Mouse (Mus musculus): Measurements from ENCODE around the gene Lpp. TPM values are rescaled to one million over a fixed set of nuclear protein-coding genes. Genes with fewer than 3 reads are reported as not detected.

The Lpp gene
- polyA plus RNA-seq, 1 experiment from 2014 or later: 37.9 TPM

DNA sequence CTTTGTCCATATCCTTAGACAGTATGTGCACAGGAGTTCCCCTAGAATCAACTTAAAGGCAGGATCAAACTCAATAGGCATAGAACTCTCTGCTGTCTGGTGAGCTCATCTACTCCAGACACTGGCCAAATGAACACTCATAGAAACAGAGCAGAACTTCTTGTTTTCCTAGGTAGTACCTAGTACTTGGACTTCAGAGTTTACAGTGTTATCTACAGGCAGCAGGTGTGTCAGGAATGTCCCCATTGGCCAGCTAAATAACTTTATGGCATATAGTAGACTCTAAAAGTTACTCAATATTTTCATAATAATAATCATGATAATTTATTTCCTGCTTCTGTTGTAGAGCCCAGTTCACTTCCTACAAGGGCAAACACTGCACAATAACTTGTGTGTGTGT, 16.8 kb upstream of the Lpp start:
- Histone ChIP-seq H3K4me2 (no peak overlapping the region), H3K9ac (no peak overlapping the region), H3K9me3 (no peaks in the 10 kb centered on the region), H3K4me3 (no peak overlapping the region), H3K4me1 (no peaks in the 10 kb centered on the region), H3K36me3 (no peaks in the 10 kb centered on the region), H3K27me3 (replicated peaks) (no peaks in the 10 kb centered on the region), H3K27ac (replicated peaks) (no peak overlapping the region)
- no peak for ATAC-seq (ENCODE audit: extremely low read depth, insufficient number of reproducible peaks, low FRiP score, low TSS enrichment)

DNA sequence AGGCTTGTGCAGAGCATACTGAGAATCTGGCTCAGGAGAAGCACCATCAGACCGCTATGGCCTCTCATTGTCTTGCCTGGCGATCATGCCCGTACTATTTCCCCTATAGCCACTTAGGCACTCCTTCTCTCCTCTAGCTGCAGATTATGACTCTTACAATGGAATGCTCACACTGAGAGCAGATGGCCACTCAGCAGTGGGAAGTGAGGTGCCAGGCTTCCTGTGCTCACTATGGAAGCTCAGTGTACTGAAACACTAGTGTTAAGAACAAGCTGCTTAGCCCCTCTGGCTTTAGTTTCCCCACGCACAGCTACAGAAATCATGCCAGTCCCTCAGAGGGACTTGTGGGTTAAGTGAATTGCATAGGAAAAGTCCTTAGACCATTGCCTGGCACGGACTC, 2.7 kb upstream of the Lpp start:
- ATAC-seq (ENCODE audit: extremely low read depth, insufficient number of reproducible peaks, low FRiP score, low TSS enrichment): no peak
- H3K4me2 ChIP-seq: no peak overlapping the region
- 0 out of 2 replicates have a peak overlapping the region, but pooled peaks have one; percentile 38 for H3K9ac ChIP-seq
- H3K27me3 ChIP-seq (replicated peaks): no peaks in the 10 kb centered on the region
- H3K27ac ChIP-seq (replicated peaks): no peak overlapping the region; the same call in 1 of the 2 replicates
- WGBS: 71% methylated on average over 5 of the region's 5 CpGs
- H3K36me3 ChIP-seq: no peaks in the 10 kb centered on the region
- peaks cover 5% of the 10 kb centered on the region; the same call in 1 of the 2 replicates for H3K9me3 ChIP-seq
- H3K4me1 ChIP-seq: peaks cover 30% of the 10 kb centered on the region
- H3K4me3 ChIP-seq: no peak overlapping the region

DNA sequence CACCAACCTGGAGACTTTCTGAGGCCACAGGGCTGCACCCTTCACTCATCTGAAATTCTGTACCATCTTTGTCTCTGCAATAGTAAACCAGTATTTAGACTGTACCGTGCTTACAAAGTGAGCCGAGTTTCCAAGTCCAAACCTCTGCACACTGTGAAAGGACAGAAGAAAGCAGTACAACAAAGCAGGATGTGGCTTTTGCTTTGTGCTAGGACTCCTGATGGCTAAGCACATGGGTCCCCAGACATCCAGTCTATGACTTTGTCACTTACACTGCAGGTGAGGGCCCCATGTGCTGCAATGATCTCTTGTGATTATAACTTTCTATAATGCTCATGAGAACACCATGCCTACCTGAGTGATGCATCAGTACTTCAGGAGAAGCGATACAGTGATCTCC, 2.2 kb upstream of the Lpp start:
- ATAC-seq (ENCODE audit: extremely low read depth, insufficient number of reproducible peaks, low FRiP score, low TSS enrichment): no peak
- Histone ChIP-seq H3K4me2 (no peak overlapping the region), H3K9ac (0 out of 2 replicates have a peak overlapping the region, but pooled peaks have one; percentile 38), H3K9me3 (peaks cover 5% of the 10 kb centered on the region; the same call in 1 of the 2 replicates), H3K27ac (replicated peaks) (no peak overlapping the region; the same call in 1 of the 2 replicates), H3K4me1 (peaks cover 33% of the 10 kb centered on the region), H3K36me3 (no peaks in the 10 kb centered on the region), H3K4me3 (no peak overlapping the region), H3K27me3 (replicated peaks) (no peaks in the 10 kb centered on the region)
- 88% methylated on average over 3 of the region's 3 CpGs for WGBS

DNA sequence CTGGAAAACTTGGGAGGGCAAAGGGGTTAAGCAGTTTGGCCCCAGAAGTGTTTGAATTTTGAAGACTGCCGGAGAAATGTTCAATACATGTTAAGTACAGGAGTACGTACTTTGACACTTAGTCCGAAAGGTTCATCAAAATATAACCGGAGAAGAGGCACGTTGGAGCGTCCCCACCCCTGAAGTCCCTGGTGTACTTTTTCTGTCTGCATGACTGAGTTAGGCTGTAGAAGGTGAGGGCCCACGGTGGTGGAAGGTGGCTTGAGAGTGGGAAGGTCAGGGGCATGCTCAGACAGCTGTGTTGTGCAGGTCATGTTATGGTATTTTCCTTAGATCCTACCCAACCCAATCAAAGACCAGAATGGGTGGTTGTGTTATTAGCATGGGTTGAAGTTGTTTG, 1.4 kb upstream of the Lpp start:
- Histone ChIP-seq H3K4me3 (no peak overlapping the region), H3K36me3 (no peaks in the 10 kb centered on the region), H3K4me1 (peaks cover 41% of the 10 kb centered on the region), H3K4me2 (peak overlapping the region; percentile 86), H3K27me3 (replicated peaks) (no peaks in the 10 kb centered on the region), H3K9ac (peak overlapping the region; percentile 98; the same call in 1 of the 2 replicates), H3K27ac (replicated peaks) (peak overlapping the region; percentile 99; the same call in 1 of the 2 replicates), H3K9me3 (peaks cover 5% of the 10 kb centered on the region; the same call in 1 of the 2 replicates)
- no peak for ATAC-seq (ENCODE audit: extremely low read depth, insufficient number of reproducible peaks, low FRiP score, low TSS enrichment)
- WGBS: 86% methylated on average over 7 of the region's 7 CpGs

DNA sequence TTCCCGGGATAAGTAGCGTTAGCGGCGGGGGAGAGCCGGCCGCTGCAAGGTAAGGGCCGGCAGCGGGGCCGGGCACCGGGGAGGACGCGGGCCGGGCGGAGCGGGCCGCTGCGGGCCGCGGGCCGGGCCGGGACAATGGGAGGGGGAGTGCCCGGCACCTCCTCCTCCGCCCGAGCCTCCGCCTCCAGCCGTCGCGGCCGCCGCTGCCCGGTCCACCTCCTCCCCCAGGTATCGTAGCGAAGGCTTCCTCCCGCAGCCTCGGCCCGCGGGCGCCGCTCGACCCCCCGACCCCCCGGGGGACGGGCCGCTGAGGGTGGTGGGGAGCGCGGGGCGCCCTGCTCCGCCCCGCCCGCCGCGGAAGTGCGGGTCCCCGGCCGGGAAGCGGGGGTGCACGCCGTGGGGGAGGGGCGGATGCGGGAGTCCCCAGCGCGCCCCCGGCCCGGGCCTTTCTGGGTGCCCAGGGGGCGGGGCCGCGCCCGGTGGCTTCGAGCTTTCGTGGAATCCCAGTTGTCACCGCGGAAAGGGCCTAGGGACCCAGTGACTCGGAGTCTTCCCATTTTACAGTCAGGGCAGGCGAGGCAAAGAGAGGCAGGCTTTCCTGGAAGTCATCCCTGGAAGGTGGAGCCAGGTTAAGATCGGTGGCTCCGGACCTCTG, 376 bp downstream of the Lpp start:
- Histone ChIP-seq H3K27ac (replicated peaks) (peak overlapping the region; percentile 99), H3K4me1 (peaks cover 59% of the 10 kb centered on the region), H3K9me3 (no peaks in the 10 kb centered on the region), H3K27me3 (replicated peaks) (no peaks in the 10 kb centered on the region), H3K36me3 (no peaks in the 10 kb centered on the region), H3K4me2 (peak overlapping the region; percentile 86), H3K9ac (peak overlapping the region; percentile 98), H3K4me3 (peak overlapping the region; percentile 85)
- under 1% methylated on average over 69 of the region's 76 CpGs for WGBS
- peak; percentile 39; the same call in 1 of the 2 replicates for ATAC-seq (ENCODE audit: extremely low read depth, insufficient number of reproducible peaks, low FRiP score, low TSS enrichment)

DNA sequence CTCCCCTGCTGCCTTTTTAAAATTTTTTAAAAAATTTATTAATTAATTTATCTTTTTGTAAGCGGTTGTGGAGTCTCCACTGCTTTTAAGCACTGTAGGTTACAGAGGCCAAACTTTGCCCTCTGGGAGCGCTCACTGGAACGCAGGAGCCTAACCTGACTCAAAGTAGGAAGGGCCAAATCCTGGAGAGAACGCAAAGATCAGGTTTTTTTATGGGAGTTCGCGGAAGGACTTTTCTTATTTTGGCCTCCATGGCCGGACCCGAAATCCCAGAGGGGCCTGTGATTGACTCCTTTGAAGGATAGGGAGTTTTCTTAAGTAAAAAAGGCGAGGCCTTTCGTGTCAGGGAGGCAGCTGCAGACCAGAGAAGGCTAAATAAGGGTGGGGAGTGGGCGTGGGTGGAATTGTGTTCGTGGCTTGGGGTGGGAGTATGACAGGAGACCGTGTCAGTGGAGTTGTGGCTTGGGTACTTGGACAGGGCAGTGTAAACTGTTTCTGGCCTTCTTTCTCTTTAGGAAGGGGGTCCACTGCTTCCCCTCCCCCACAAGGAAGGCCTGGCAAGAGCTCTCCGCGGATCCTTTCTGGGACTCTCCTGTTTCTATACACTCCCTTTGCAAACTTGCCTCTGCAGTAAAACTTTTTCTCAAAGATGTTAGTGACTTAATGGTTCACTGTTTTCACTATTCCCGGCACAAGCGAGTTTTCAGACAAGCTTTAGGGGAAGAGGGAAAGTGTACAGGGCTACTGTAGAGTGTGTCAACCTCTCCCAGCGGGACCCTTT, 1.1 kb downstream of the Lpp start:
- H3K4me2 ChIP-seq: peak overlapping the region; percentile 86
- 4% methylated on average over 18 of the region's 18 CpGs for WGBS
- peaks cover 66% of the 10 kb centered on the region for H3K4me1 ChIP-seq
- H3K9ac ChIP-seq: peak overlapping the region; percentile 98
- H3K27me3 ChIP-seq (replicated peaks): no peaks in the 10 kb centered on the region
- H3K27ac ChIP-seq (replicated peaks): peak overlapping the region; percentile 99
- no peak for ATAC-seq (ENCODE audit: extremely low read depth, insufficient number of reproducible peaks, low FRiP score, low TSS enrichment)
- no peaks in the 10 kb centered on the region for H3K9me3 ChIP-seq
- peak overlapping the region; percentile 85 for H3K4me3 ChIP-seq
- H3K36me3 ChIP-seq: no peaks in the 10 kb centered on the region

DNA sequence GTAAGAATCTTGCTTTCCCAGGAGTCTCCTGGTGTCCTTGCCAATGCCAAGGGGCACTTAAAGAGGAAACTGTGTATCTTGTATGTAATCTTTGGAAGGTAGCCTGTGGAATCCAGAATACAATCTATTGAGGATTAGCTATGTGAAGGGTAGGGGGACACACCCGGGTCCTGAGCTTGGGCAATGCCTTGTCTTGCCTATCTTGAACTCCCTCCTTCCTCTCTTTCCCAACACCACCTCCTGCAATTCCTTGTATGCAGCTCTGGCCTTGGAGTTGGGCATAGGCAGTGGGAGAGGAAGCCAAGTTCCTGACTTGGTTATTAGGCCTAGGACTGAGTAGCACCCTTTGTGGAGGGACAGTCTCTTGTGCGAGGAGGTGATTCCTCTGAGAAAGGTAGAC, 1.8 kb downstream of the Lpp start:
- no peak for ATAC-seq (ENCODE audit: extremely low read depth, insufficient number of reproducible peaks, low FRiP score, low TSS enrichment)
- H3K9ac ChIP-seq: peak overlapping the region; percentile 98
- H3K27me3 ChIP-seq (replicated peaks): no peaks in the 10 kb centered on the region
- H3K4me2 ChIP-seq: peak overlapping the region; percentile 86
- peak overlapping the region; percentile 85 for H3K4me3 ChIP-seq
- peak overlapping the region; percentile 99 for H3K27ac ChIP-seq (replicated peaks)
- 51% methylated on average over 2 of the region's 2 CpGs for WGBS
- peaks cover 73% of the 10 kb centered on the region for H3K4me1 ChIP-seq
- H3K9me3 ChIP-seq: no peaks in the 10 kb centered on the region
- no peaks in the 10 kb centered on the region for H3K36me3 ChIP-seq

DNA sequence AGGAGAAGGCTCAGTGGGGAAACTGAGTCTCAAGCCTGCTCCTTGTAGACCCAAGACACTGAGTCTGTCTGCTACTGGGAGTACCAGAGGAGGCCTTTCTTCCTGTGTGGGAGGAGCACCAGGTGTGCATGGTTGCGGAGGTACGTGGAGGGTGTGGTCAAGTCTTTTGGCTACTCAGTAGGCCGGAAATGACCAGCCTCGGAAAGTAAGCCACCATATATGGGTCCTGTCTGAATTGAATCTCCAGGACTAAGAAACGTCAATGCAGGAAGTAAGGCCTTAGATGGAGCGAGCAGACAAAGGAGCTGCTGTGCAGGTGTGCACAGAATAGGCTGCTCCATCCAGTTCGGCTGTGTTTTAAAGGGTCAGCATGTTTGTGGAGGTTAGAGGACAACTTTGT, 3.2 kb downstream of the Lpp start:
- Histone ChIP-seq H3K4me2 (no peak overlapping the region), H3K9ac (no peak overlapping the region), H3K36me3 (no peaks in the 10 kb centered on the region), H3K4me3 (no peak overlapping the region), H3K27ac (replicated peaks) (no peak overlapping the region), H3K27me3 (replicated peaks) (no peaks in the 10 kb centered on the region), H3K9me3 (no peaks in the 10 kb centered on the region), H3K4me1 (peaks cover 73% of the 10 kb centered on the region)
- 84% methylated on average over 7 of the region's 7 CpGs for WGBS
- no peak for ATAC-seq (ENCODE audit: extremely low read depth, insufficient number of reproducible peaks, low FRiP score, low TSS enrichment)

DNA sequence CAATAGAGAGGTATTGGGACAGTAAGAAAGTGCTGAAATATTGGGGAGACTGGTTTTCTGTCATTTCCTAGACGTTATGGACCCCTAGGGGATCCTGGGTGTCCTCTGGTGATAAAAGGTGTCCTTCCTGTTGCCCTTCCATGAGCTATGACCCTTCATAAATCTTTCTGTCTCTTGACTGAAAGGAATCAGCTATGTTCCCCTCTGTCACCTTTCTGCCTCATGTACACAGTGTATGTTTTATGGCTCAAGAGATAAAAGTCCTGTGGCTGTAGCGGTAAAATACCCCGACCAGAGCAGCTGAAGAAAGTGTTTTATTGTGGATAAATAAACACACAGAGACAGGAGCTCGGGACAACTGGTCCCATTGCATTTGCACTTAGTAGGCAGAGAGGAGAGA, 5.2 kb downstream of the Lpp start:
- H3K4me1 ChIP-seq: peaks cover 73% of the 10 kb centered on the region
- no peak for ATAC-seq (ENCODE audit: extremely low read depth, insufficient number of reproducible peaks, low FRiP score, low TSS enrichment)
- no peaks in the 10 kb centered on the region for H3K27me3 ChIP-seq (replicated peaks)
- H3K4me3 ChIP-seq: no peak overlapping the region
- H3K9ac ChIP-seq: no peak overlapping the region
- peaks cover 5% of the 10 kb centered on the region for H3K36me3 ChIP-seq
- H3K9me3 ChIP-seq: no peaks in the 10 kb centered on the region
- H3K4me2 ChIP-seq: no peak overlapping the region
- H3K27ac ChIP-seq (replicated peaks): peak overlapping the region; percentile 20; the same call in 1 of the 2 replicates
- 44% methylated on average over 4 of the region's 4 CpGs for WGBS

DNA sequence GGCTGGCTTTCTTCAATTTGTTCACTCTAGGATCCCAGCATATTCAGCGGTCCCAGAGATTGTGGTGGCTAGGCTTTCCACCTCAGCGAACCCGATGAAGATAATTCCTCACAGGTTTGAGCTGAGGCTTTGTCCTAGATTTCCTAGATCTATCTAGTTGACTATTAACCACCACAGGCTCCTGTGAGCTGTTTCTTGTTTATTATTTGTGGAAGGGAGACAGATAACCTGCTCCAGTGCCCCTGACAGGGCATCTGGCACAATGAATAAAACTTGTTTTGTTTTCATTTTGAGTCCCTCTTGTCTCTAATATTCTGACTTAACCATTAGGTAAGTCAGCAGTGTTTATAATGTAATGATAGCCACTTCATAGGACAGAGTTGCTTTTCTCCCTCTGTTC, 5.6 kb downstream of the Lpp start:
- Histone ChIP-seq H3K4me1 (peaks cover 73% of the 10 kb centered on the region), H3K4me3 (no peak overlapping the region), H3K27me3 (replicated peaks) (no peaks in the 10 kb centered on the region), H3K9ac (no peak overlapping the region), H3K36me3 (peaks cover 9% of the 10 kb centered on the region), H3K9me3 (no peaks in the 10 kb centered on the region), H3K27ac (replicated peaks) (peak overlapping the region; percentile 20; the same call in 1 of the 2 replicates), H3K4me2 (no peak overlapping the region)
- 76% methylated on average over 3 of the region's 3 CpGs for WGBS
- ATAC-seq (ENCODE audit: extremely low read depth, insufficient number of reproducible peaks, low FRiP score, low TSS enrichment): no peak

DNA sequence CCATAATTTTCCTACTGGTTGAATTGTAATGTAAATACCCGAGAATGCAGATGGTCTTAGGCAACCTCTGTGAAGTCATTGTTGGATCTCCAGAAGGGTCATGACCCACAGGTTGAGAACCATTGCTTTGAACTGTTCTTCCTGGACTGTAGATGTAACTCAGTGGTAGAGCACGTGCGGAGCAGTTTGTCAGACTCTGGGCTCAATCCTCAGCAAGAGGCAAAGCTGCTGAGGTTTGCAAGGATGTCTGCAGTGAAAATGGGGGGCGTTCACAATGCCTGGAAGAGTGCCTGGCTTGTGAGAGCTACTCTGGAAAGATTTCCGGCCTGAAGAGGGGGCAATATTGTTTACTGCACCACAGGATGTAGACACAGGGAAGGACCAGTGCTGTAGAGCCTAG, 6.2 kb downstream of the Lpp start:
- ATAC-seq (ENCODE audit: extremely low read depth, insufficient number of reproducible peaks, low FRiP score, low TSS enrichment): no peak
- H3K9me3 ChIP-seq: no peaks in the 10 kb centered on the region
- H3K4me1 ChIP-seq: peaks cover 71% of the 10 kb centered on the region
- peaks cover 15% of the 10 kb centered on the region for H3K36me3 ChIP-seq
- no peak overlapping the region for H3K4me3 ChIP-seq
- H3K9ac ChIP-seq: no peak overlapping the region
- WGBS: 61% methylated on average over 5 of the region's 5 CpGs
- no peak overlapping the region for H3K27ac ChIP-seq (replicated peaks)
- no peak overlapping the region for H3K4me2 ChIP-seq
- H3K27me3 ChIP-seq (replicated peaks): no peaks in the 10 kb centered on the region

Data from heart, embryonic 13.5 days (tissue).